Mouse (Mus musculus): ENCODE data around the gene Chn2.
"Not testable (repeated sequence)": the region's sequence is repeated elsewhere in the genome, so short reads cannot be mapped to it uniquely, and the experiment has no call there.

Chn2 gene

DNA sequence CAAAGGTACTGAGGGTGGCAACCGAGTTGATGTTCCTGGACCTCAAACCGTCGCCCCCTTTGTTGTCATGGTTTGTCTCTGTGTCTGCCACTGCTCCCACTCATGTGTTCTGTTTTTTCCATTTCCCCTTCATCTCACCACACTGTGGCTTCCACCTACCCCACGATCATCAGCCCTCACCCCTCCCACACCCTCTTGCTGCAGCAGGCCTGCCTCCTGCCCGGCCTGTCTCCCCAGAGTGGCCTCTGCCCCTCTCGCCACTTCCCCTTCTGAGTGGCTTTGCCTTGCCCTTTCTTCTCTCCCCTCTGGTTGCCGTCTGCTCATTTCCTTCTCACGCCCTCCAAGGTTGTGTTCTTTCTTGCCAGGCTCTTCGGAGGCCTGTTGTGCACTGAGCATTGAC lies 123.4 kb downstream of the Chn2 start:
- no peak for DNase-seq

DNA sequence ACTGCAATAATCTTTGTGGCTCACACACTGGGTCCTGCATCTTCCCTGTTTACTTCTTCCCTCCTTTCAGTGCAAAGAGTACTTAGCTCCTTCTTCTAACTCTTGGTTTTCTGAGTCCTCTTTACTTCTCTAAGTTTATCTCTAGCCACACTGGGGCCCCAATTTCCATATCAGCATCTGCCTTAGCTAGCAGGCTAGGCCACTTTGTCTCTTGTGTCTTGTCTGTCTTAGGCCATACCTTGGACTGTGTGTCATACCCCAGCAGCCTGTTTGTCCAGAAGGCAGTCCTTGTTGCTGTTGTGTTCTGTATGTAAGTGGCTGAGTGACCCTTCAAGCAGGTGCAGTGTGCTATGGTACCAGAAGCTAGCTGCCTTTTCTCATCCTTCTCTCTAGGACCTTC lies 124.3 kb downstream of the Chn2 start:
- no peak for DNase-seq

DNA sequence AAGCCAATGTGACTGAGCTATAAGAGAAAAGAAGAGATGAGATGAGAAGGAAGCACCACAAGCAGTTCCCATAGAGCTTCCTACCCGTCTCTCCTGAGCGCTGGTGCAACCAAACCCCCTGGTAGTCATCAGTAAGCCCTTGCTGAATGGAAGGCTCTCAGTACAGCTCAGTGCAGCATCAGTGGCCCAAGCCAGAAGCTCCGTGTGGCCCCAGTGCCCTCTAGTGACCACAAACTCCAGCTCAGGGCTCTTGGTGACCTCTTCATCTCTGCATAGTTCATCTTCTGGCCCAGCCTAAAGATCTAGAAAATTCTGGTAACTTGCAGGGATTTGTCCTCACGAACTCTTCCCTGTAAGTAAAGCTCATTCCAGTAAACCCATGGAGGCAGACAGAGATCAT lies 125.4 kb downstream of the Chn2 start:
- peak; percentile 60 for DNase-seq

DNA sequence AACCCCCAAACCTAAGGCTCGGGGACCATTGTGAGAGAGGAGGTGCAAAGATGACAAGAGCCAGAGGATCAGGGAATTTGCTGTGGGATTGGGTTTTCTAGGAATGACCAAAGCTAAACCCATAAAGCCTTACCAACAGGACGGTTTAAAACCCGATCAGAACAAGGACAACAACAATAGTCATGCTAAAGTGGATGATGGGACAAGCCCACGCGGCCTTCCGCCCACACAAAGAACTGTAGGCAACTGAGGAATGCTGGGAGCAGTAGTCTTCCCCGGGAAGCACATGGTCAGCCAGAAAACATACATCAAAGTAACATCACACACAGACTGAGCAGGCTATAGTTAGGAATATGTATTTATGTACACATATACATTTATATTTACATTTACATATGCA lies 125.9 kb downstream of the Chn2 start:
- no peak for DNase-seq

DNA sequence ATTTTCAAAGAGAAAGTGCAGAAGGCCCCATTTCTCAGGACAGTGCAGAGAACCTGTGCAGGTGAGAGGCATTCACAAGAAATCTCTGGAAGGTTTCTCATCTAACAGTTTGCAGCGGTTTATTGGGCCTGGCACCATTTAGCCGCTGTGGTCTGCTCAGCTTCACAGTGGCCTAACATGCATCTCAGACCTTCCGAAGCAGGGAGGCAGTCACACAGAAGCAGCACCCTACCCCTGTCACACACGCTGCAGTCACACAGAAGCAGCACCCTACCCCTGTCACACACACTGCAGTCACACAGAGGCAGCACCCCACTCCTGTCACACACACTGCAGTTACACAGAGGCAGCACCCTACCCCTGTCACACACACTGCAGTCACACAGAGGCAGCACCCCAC lies 126.5 kb downstream of the Chn2 start:
- DNase-seq: no peak

DNA sequence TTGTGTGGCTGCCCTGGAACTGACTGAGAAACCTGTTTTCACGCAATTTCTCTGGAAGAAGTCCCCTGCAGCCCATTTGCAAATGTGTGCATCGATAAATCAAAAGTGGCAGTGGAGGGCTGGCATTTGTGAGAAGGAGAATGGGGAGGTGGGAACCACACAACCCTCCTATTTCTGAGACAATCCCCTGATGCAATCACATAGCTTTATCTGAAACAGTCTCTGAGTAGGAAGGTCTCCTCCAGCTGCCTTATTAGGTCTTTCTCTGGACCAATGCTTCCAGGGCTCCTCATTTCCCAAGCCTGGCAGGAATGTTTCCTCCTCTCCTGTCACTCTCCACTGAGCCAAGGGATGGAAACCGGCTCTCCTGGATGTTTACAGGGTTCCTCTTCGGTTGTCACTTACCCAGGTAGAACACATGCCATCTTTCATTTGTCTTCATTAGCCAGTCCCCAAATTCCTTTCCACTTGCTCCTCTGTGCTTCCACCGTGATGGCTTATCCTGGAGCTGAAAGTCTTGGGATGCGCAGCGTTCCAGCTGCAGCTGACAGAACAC lies 127.7 kb downstream of the Chn2 start:
- DNase-seq: no peak

DNA sequence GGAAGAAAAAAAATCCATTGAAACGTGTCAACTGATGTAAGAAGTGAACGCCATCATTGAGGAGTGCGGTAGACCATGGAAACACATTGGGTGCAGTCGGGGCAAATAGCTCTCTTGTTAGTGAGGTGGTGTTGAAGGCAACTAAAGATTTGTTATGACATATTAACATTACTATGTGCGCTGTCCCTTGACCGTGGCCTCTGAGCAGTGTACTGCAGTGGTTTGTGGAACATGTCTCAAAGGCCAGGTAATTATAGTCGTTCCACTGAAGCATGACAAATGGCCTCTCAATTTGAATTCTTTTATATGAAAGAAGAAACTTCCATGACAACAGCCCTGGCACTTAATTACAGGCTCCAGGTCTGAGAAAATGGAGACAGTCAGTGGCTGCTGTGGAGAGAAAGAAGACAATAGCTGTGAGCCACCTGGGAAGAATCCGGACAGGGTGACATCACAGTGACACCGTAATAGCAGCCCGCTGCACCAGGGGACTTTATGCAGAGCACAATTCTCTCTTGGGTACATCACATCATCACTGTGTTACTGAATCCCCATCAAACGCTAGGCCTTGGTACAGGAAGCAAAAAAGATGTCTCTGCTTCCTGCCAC lies 131.0 kb downstream of the Chn2 start:
- DNase-seq: no peak

DNA sequence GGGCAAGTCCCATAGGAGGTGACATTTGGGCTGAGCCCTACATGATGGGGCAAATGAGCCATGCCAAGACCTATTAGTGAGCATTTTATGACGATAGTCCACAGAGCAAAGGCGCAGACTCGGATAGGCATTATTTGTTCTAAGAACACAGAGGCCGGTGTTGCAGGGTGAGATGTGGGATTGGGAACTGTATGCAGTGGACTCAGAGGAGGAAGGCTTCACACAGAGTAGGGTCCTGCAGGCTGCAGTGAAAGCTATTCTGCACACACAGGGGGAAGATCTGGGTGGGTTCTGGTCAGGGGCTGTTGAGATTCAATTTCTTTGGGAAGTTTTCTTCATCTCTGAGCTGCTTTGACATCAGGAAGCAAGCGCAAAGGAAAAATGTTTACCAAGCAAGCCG lies 132.0 kb downstream of the Chn2 start:
- no peak for DNase-seq

DNA sequence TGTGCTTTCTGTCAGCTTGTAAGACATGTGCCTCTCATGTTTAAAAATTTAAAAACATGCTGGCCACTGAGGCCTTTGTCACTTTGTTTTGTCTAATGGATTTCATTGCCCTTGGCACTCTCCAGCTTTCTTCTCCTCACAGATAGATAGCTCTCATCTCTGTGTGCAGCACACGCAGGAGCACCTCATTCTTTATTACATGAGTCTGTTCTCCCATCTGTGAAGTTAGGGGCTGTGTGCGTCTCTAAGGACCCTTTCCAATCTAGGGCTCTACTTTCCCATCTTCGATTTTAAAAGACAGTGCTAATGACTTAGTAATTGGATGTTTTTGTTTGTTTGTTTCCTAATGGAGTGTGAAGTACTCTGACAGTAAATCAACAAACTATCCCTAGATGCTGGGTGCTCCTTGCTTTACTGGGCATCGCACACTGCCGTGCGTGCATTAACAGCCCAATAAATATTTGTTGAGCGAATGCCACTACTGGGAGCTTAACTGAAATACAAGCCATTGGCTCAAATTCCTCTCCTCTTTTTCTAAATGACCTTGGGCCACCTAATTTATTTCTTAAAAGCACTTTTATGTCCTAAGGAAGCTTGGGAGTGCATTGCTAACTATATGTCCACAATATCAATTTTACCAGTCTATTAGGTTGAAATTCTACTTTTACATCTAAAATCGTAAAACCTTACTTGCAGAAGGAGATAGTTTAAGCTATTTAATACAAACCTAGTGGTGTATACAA lies 136.3 kb downstream of the Chn2 start:
- no peak for DNase-seq

DNA sequence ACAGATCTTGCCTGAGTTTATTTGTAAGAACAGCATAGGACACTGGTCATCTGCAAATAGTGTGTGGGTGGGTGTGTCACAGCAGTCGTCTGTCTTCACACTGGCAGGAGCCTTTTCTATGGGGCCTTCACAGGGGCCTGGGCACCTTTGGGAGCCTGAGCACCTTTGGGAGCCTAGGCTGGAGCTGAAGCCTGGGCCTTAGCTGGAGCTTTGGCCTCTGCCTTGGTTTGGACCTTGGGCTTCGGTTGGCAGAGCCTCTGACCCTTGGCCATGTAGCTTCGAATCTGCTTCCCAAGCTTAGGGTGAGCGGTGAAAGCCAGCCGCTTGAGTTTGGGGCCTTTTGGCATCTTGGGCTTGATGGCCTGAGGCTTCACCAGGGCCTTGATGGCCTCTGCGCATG lies 137.7 kb downstream of the Chn2 start:
- not testable (repeated sequence) for DNase-seq

DNA sequence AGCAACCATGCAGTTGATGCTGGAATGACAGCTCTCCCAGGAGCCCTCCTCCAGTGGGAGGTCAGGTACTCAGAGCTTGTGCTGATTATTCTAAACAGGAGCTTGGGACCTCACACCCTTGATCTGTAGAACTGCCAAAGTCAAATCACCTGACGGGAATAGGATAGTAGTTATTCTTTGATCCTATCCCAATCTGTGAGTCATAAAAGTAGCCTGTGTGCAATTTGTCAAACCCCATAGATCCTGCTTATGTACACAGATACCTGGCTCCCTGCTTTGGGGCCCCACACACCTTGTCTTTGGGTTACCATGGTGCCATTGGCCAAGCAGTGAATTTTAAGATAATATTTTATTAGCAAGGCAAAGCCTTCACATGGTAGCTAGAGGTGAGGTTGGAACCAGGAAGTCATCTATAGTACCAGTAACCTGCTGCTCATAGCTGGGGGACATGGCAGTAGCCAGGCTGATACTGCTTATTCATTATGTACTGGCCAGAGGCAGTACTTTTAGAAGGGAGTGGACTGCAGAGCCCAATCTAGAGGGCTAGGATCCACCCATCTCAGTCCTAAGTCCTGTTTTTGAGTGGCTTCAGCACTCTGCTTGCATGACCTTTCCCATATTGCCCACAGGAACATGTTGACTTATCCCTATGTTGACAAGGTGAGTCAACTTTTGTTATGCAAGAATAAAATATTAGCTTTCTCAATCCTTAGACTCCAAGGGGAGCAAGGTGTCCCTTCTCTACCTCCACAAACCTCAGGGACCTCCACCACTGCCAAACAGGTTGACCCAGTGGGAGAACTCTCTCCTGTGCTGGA lies 139.9 kb downstream of the Chn2 start:
- no peak for DNase-seq

DNA sequence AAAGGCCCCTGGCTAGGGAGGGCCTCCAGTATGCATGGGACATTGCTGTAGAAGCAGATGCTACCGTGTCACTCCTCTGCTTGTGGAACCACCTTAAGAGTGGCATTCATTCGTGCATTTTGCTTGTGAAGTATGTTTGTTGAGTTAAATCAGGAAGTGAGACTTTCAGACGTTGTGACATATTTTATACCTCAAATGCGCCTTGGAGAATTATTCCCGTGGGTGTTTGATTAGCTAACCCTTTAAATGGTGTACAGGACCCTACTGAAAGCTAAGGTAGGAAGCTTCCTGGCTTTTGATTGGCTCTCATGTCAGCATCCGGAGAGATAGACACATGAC lies 140.5 kb downstream of the Chn2 start:
- DNase-seq: no peak

DNA sequence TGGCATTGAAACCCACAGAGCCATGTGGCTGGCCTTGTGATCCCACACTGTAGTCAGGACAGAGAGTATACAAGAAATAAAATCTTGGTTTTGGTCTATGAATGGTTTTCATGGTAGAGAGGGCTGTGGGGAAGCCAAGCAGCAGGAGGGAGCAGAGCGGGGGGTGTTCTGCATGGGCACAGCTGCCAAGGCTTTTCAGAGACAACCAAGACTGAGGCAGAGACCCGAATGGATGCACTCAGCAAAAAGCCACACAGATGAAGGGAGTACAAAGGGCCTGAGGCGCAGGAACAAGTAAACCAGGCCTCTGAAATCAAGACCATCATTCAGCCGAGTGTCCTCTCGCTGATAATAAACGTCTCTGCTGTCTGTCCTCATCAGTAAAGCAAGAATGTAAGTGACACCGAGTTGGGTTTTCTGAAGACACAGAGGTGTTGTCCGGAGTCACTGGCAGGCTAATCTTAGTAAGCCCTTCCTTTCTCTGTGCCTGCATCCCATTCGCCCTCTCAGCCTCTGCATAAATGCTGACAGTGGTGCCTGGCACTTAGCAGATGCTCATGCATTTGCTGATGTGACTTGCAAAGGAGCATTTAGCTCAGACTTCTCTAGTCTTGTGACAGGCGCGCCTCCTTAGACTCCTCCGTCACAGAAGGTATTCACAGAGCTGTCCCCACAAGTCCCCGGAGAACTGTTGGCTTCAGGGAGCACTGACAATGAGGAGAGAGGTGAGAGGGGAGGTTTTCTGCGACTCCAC lies 144.6 kb downstream of the Chn2 start:
- no peak for DNase-seq

DNA sequence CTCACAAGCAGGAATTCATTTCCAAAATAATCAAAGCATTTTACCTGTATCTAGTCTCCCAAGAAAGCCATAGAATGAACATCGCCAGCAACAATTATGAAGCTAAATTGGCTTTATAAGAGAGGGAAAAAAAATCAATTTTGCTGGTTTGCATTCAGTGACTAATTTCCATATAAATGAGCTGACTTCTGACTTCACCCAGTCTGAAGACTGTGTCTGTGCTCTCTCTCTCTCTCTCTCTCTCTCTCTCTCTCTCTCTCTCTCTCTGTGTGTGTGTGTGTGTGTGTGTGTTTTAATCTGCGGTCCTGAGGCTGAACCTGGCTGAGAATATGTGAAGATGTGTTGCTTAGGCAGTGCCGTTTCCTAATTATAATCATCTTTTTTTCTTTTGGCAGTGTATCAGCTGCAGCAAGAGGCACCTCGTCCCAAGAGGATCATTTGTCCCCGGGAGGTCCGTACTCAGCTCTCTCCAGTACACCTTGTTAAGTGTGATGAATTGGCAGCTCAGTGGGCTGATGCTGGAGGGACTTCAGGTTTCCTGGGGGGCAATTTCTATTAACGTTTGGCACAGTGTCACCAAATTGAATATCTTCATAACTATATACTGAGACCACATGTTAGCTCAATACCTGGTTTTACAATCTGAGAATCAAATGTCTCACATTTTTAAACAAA lies 154.4 kb downstream of the Chn2 start:
- no peak for DNase-seq

DNA sequence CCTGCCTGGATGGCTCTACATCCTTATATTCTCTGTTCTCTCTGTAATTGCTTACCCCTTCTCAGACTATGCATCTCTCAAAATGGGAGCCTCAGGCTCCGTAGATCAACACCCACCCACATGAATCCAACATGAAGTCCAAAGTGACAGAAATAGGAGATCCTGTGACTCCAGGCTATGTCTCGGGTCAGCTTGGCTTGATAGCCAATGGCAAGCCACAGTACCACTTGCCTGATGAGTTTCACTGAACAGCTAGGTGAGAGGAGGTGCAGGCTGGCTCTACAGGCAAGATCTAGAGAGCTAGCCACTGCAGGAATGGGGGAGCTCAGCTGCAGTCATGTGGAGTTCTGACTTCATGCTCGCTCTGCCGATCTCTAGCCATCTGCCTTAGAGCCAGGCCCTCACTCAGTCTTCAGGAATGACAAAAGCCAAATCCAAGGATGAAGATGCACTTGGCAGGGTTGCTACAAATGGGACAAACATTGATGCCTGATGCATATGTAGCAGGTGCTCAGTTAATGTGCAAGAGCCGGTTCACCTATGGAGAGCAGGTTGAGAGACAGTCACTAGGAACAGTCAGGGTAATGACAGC lies 158.6 kb downstream of the Chn2 start:
- no peak for DNase-seq

DNA sequence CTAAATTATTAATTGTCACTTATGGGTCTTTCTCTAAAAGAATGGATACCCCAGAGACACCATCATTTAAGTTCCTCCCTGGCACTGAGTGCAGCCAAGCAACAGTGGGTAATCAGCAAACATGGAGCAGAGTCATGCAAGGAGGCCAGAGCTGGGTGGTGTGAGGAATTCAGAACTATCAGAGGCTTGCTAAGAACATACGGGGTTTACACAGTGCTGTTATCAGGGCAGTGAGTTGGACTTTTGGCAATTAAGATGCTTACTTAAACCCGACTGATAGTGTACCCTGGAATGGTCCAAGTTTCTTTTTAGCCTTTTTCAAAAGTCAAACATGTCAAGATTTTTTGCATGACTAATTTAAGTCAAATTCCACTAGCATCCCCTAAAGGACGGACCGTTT lies 160.2 kb downstream of the Chn2 start:
- DNase-seq: no peak

DNA sequence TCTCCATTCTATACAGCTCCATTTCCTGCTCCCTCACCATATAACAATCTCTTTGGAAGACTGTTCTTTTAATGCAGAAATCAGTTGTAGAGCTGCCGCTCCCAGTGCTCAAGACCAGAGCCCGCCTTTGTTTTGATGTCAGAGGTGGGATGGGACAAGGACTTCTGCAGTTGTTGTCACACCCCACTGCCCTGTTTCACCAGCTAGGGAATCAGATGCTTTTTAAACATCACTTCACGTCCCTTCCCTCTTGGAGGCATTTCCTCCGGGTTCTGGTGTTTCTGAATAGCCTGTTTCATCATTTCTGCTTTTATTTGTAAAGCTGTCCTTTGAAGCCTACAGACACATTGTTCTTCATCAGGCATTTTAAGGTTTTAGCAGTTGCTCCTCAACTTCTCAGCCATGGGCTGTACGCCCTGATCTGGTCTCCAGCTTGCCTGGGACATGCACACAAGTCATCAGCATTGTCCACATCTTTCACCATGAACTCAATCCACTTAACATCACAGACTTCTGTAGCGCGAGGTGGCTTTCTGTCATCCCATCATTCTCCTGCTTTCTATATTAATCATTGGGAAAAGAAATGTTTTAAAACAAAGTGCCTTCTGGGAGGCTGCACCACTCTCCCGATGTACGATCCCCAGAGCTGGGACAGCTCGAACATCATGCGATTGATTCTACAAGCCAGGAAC lies 160.8 kb downstream of the Chn2 start:
- DNase-seq: no peak

DNA sequence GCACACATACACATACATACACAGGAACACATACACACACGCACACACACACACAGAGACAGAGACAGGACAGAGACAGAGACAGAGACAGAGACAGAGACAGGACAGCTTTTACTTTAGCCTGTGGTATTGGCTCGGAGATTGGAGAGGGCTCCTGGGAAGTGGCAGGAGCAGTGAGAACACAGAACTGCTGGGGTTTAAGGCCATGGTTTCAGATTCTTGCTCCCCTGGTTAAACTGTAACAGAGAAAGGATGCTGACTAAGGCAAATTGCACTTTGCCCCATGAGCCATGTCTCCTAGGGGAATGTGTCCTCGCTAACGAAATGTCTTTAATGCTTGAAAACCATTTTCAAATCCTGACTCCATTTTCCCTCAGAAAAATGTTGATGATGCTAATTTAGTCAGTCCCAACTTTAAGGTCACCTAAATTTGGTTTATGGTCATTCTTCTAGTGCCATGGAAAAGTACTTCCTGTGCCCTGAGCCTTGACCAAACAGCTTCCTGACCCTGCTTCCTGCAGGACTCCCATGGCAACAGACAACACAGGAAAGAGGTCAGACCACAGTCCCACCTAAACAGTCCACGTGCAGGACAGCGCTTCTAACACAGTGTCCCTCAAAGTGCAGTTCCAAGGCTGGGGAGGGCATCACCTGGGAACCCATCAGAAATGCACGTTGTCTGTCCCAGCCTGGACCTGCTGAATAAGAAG lies 163.1 kb downstream of the Chn2 start:
- no peak for DNase-seq

DNA sequence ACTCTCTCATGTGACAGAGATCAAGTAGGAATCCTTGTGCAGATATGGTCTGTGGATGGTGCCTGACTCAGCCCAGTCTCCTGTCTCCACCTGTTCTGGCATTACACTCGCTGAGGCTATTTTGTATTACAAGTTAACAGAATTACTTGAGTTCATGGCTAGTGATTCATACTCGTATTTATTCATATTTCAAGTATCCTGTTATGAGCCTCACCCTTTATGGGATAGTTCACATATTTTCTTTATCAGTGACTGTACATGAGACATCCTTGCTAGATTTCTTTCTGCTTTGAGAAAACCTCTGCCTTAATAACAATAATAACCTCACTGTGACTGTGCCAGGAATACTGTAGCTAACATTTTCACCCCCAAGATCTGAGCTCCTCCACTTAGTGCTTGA lies 164.0 kb downstream of the Chn2 start:
- no peak for DNase-seq

DNA sequence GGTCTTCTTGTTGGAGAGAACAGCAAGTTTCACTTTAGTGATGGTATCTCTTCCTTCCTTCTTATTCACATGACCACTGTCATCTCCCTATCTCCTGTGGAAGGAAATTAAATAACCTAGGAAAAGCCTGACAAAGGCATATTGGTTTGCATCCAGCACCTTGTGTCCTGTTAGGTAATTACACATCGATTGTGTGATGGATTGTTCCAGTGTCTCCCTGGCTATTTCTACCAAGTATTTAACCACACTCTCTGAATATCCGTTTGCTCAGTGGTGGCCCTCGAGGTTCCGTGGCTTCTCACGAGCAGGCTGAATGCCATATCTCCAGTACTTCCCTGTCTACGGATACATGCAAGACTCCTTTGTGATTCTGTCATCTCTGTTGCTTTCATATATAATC lies 164.6 kb downstream of the Chn2 start:
- DNase-seq: no peak

DNA sequence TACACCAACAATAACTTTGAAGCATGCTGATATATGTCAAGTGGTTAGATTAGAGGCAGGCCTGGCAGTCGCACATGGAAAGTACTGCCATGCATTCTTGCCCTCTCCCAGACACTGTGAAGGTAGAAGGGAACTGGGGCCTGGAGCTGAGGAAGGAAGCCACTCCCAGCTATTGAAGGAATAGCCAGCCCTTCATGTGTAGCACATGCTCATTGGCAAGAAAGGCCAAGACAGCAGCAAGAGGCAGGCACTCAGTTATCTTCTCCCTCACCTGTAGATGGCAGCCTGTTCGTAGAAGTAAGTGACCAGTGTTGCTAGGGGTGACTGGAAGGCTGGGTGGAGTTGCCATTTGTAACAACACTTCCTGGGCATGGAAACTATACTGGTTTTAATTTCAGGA lies 165.6 kb downstream of the Chn2 start:
- DNase-seq: no peak

Measured in cerebellum, adult 8-10 months (tissue).